Mouse (Mus musculus): ENCODE measurements at regions not wholly inside any gene's neighbourhood (a gene's known extent, or its start where the extent isn't known, plus 50 kb on each side); places are given as distances from the start of the nearest gene placed in this dataset.
"Not testable (repeated sequence)": the region's sequence is repeated elsewhere in the genome, so short reads cannot be mapped to it uniquely, and the experiment has no call there.

DNA sequence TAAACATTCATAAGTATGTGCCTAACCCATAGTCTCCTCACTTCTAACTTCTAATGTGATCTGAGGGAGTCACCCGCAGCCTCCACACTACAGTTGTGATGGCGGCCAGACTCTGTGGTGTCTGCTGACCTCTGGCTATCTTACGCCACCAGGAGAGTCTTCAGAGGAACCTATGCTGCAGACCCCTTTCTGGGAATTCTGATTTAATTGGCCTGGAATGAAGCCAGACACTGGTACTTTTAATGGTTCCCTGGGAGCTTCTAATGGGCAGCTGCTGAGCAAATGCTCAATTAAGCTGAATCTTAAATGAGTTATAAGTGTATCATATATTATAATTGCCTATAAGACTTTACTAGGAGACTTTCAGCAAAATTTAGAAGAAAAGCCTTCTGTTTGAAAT lies 459.0 kb upstream of the N6amt1 start:
- no peak for DNase-seq

DNA sequence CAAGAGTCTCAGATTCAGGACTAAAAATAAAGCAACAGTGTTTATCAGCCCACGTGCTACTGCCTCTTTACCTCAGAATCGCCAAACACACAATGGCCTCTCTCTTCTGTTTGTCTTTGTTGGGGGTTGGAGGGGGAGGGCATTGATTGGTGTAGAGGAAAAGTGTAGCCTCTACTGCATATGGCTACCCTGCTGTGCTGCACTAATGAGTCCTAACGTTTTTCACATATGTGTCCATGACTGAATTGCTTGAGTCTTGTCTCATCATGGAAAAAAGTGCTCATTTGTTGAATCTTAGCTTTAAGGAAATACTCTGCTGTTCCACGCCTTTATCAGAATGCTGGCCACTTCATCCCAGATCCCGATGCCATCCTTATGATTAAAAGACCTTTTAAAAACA lies 459.7 kb upstream of the N6amt1 start:
- no peak for DNase-seq

DNA sequence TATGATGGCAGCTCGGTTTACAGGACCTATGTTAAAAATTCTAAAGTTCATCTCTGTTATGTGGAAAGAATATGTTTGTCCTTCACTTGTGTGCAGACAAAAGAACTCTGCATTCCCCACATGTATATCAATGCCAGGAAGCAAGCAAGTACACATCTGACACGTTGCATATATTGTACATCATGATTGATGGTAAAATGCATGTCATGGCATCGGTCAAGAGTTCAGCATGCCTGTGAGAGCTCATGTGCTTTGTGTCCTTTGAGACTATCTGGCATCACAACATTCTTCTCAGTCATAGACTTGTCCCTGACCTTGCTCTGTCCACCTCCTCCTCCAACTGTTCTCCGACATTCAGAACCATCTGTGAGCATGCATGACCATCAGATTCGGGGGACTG lies 465.6 kb upstream of the N6amt1 start:
- DNase-seq = no peak

DNA sequence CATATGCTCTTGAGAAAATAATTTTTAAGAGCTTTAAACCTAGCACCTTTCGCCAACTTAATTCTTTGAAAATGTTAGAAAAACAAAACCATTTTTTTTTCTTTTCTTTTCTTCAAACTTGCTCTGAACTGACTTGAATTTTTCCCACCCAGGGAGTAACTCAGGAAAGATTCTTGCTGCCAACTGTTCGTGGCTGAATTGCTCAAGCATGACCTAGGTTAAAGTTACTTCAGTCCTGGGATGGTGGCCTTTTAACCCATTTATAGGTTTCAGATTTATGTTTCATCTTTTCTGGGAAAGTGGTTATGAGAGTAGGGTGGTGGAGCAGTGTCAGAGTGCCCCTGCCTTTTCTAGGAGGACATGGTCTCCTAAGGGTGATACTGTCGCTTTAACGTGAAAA lies 466.4 kb upstream of the N6amt1 start:
- no peak for DNase-seq

DNA sequence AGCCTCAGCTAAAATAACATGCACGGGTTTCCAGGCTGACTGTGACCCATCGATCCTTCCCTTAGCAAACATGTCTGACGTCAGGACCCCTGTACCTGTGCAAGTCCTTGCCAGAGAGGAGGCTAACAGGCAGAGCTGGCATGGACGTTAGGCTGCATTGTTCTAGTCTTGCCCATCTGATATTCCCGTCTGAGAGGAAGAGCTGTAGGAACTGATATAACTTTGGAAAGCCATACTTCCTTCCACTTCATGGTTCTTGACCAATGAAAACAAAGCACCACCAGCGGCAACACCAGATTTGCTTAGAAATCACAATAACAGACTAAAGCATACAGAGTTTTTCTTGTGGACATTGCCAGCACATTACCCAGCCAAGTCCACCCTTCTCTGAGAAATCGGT lies 470.1 kb upstream of the N6amt1 start:
- no peak for DNase-seq

DNA sequence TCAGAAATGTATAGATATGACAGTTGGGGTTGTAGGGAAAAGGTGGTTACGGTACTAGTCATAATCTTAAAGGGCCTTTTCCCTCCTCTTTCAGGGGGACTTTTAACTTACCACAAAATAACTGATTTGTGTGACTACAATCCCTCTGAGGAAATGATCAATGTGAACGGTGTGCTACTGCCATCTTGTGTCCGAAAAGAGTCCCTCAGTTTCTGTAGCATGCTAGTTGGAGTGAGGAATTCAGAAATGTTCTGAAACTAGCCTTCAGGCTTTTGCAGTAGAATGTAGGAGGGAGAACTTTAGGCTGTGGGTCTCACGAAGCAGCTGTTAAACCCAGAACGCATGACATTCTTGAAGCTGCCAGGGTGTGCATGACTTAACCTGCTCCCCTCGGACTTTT lies 471.5 kb upstream of the N6amt1 start:
- peak; percentile 61 for DNase-seq

DNA sequence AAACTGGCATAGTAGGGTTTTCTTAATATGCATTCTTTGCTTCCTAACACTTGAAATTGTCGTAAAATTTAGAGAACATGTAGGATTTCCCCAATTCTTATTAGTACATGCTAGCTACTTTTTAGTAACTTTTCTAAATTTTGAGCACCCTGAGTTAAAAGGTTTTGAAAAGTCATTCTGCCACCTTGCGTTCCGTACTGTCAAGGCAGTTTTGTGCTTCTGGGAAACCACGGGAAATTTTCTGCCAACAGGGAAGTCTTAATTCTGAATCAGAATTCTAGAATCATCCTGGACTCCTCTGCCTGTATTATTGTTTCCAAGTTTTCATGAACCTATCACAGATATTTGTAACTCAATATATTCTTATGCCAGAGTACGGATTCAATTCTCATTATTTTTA lies 472.4 kb upstream of the N6amt1 start:
- no peak for DNase-seq

DNA sequence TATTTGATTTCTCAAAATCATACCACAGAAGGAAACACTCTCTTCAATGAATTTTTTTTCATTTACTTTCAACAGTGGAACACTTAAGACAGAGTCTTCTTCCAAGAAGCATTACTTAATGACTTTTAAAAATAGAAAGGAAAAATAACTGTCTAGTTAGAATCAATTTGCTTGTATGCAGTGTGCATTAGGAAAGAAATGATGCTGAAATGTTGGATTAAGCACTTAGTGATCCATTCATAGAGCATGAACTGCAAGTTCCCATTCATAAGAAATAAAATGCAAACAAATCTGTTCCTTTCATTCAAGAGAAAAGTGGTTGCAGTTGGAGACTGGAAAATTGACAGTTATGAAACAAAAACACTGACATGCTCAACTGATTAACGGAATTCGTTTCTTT lies 493.2 kb upstream of the N6amt1 start:
- no peak for DNase-seq

DNA sequence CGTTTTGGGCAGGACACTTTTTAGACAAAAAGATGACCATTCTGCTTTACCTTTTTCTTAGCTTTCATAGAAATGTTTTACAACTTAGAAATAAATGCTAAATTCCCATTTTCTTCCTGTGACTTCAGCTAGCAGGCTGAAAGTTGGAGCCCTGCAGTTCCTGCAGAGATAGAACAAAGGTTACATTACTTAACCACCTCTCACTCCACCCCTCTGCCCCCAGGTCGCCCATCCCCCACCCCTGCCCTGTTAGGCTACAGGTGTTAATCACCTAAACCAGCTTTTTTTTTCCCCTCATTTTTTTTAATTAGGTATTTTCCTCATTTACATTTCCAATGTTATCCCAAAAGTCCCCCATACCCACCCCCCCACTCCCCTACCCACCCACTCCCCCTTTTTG lies 498.1 kb upstream of the N6amt1 start:
- DNase-seq = no peak

DNA sequence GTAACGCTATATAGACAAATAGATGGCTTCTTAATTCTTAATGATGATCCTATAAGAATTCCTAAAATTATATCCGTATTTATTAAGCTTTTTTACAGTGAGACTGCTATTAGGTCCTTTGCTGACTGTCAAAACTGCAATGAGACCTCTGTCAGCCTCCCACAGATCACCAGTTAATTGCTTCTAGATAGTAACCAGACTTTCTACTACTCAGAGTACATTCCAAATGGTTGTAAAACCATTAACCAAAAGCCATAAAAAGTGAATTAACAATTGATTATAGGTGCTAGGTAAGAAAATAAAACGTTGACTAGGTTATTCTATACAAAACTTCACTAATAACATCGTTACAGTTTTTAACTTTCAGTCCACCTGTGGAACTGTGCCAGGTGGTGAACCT lies 498.7 kb upstream of the N6amt1 start:
- no peak for DNase-seq

DNA sequence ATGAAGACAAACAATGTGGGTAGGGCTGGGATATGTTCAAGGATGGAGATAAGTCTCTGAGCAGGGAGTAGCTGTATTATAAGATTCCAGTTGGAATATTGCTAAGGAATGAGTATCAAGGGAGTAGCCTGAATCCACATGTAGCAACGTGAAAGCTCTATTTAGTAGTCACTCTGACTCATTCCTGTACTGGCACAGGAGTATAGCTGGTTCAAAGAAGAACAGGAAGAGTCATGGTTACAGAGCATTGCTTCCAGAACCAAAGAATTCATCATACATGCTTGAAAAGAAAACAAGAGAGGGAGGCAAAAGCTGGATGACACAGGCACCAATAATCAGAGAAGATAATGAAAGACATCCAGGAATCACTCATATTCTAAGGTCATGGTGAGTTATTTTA lies 500.6 kb upstream of the N6amt1 start:
- DNase-seq = no peak

DNA sequence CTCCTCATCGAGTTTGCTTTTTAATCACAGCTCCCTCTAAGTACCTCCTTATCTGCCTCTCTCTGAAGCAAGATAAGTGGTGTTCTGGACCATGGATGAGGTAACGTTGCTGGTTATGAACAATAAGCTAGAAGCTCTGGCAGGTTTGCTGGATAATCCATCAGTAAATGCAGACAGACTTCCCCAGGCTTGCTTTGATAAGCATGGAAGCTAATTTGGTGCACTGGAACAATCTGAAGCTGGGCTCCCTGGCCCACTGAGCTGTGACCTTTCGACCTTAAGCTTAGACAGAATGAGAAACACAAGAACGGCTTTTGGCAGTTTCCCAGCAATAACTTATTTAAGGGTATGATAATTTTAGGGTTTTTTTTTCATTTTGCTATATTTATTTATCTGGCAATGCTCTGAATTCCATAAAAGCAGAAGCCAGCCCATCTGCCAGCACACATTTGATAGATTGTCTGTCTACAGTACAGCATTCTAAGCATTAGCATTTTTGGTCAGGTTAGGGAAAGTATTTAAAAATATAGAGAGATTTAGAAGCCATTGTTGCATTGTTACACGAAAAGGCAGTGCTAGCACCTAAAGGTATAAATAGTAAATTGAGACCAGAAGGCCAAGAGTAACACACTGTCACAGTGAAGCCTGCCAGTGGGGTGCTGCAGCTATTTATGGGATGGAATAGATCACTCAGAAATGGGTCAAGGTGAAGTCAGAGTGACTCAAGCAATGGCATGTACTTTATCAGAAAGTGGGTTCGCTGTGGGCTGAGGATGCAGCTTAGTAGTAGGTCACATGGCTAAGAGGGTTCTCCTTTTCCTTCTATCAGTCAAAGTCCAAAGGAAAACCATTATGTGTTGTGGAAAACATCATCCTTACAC lies 515.3 kb upstream of the N6amt1 start:
- DNase-seq = peak; percentile 15

DNA sequence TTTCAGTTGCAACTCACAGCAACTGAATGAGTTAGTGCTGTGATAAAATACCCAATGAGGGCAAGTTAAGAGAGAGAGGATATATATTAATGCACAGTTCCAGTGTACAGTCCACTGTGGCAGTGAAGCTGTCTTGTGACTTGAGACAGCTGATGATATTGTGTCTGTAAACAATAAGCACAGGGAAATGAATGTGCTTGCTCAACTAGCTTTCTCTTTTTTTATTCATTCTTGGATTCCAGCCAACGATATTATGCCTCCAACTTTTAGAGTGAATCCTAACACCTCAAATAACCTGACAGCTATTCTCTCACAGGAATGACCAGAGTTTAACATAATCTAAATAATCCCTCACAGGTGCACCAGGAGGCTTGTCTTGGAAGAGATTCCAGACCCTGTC lies 526.3 kb upstream of the N6amt1 start:
- no peak for DNase-seq

DNA sequence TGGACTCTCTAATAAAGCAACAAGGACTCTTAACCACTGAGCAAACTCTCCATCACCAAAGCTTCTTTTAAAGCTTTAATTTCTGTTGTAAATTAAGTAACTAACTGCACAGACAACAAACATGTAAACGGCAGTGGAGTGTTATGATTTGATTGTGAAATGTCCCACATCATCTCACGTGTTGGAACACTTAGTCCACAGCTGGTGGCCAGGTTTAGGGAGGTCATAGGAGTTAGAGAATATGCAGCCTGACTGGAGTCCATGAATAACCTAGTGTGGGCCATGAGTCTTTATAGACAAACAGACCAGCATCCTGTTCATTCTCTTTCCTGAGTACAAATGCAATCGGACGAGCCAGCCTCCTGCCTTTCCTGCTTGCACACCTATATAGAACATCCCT lies 527.3 kb upstream of the N6amt1 start:
- DNase-seq = no peak

DNA sequence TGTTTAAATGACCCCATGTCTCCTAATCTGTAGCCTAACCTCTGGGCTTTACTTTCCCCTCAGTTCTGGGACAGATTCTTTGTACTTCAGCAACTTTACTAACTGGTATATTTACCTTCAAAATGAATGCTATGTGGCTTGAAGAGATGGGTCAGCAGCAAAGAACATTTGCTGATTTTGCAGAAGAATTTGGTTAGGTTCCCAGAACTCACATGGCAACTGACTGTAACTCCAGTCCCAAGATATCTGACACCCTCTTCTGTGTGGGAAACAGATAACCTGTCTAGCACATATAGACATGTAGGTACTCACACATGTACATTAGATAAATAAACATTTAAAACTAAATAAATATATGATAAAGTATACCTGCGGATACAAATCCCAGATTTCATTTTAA lies 530.5 kb upstream of the N6amt1 start:
- no peak for DNase-seq

DNA sequence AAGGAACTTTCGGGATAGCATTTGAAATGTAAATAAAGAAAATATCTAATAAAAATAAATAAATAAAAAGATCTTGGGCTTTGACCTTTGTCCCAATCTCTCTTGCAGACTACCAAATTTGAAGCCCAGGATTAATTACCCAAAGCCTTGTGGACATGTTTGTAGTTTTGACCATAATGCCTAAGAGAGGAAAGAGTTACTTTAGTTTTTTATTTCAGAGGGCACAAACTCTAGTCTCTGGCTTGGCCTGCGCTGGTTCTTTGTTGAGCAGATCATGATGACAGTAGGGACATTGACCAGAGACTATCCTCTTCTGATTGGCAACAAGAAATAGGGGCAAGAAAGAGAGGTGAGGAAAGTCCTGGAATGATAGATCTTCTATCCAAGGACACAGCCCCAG lies 532.4 kb upstream of the N6amt1 start:
- no peak for DNase-seq

DNA sequence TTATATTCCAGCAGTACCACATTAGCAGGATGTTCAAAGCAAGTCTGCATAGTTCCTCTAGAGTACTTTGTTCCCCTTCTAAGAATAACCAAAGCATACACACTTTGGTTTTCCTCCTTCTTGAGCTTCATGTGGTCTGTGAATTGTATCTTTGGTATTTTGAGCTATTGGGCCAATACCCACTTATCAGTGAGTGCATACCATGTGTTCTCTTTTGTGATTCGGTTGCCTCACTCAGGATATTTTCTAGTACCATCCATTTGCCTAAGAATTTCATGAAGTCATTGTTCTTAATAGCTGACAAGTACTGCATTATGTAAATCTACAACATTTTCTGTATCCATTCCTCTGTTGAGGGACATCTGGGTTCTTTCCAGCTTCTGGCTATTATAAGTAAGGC lies 535.3 kb upstream of the N6amt1 start:
- DNase-seq = not testable (repeated sequence)

DNA sequence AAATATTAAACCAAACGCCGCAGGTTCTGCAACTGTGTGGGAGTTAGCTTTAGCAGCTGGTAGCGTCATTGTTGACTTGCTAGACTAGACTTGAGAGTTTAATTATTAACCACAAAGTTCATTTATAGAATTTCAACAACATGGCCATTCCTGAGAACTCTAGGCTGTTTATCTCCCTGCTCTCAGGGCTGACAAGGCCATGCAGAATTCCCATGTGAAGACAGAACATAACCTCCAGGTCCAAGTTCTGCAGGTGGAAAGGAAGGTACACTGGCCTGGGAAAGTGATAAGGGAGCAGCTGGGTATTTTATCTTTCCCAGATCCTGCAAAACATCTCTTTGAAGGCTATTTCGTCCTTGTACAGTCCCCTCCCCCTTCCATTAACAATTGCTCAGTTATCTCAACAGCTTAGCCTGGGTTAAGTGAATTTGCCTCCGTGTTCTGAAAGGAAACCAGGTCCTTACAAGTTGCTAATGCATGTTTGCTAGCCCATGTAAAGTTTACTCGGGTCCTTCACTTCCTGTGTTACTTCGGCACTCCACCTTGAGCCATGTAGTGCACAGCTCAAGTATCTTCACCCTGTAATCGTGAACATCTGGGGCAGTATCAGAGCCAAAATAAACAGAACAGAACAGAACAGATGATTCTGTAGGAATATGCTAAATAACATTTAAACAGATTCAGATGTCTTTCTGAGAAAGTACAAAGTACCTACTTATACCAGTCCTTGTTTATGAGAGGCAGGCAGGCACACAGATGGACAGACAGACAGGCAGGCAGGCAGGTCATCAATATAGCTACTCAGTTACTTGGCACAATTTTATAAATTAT lies 537.0 kb upstream of the N6amt1 start:
- DNase-seq = no peak

DNA sequence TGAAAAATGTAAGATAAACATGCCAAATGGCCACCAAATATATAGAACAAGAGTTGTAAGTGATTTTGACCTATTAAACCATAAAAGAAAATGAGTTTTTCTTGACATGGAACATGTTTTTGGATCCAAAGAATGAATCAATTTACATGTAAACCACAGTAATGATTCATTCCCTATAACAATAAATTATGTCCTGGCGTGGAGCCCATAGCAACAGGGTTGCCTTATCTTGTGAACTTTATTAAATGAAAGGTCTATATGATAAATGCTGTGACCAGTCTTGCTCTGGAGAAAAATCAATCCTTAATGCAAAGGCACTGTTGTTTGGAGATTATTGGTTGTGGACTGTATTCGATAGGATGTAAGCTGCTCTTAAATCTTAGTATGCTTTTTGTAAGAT lies 538.0 kb upstream of the N6amt1 start:
- peak; percentile 13 for DNase-seq

DNA sequence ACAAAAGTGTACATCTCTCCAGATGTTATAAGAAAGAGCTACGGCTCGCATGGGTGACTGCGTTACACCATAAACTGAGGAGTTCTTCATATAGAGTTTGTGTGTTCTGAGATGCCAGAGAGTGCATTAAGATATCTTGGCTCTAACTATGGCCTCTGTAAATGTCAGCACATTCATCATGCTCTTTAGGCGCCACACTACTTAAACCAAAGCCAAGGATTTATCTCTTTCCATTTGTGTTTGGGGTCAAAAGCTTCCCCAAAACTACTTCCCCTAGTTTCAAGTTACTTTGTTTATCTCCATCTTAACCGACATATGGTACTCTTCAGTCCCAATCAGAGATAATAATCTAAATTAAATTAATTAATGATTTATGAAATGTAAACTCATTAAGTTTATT lies 541.3 kb upstream of the N6amt1 start:
- no peak for DNase-seq

DNA sequence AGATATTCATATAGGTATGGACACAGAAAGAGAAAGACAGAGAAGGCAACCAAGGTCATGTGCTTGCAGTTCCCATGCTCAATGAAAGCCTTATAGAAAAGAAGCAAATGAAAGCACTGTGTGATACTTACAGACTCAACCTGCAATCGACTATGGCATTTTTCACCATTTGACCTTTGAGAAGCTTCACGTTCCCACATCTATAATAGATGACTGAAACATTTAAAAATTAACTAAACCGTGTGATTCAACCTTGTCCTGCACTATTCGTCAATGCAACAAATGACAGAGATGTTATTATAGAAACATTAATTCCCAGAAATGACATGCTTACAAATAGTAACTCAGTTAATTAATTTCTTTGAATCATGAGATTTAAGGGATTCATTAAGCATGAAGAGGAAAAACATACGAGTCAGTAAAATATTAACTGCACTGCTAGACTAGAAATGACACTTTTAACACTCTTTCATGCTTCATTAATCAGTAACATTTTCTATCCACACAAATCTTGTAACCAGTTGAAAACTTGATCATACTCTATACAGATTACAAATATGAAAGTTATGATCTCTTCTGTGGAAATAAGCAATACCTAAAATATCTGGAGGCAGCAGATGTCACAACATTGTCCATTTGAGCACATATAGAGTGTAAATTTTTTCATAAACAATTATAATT lies 545.2 kb upstream of the N6amt1 start:
- DNase-seq = no peak

DNA sequence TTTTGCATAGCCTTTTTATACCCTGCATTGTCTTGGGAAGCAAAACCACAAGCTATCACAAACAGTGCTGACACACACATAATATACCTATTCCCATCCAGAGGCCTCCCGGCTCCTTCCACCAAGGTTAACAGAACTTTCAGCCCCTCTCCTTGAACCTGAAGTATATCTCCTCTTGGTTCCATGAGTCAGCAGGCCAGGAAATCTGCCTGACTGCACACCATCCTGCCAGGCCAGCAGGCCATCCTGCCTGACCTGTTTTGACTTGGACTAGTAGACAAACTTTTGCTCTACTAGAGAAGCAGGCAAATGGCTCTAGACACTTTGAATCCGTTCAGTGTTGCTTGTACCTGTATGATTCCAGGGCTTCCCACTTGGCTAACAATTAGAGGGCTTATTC lies 547.6 kb upstream of the N6amt1 start:
- DNase-seq = no peak

DNA sequence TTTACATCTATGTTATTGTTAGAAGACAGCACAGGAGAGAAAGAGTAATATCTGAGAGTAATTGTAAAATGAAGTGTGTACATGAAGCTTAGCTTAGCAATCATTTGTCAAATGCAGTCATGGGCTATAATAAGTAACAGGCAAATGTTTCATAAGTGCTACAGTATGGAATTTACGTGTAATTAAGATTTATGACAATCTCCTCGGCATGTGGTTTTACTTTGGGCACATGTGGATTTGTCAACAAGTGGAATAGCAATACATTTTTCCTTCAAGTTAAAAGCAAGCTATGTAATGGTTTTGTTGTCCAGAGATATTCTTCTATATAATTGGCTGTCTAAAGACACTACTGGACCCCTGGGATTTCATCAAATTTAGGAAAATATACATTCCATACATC lies 577.9 kb upstream of the N6amt1 start:
- DNase-seq = no peak
